Mouse (Mus musculus) T-helper 2 cell (primary cell): ENCODE data around the gene Nfu1.

Experiments
- in situ Hi-C: fragments of 300-600 bp; cut with MboI, MseI; formaldehyde crosslinking; loops from one replicate; pipeline ENCODE4 v1.15.1; 2025; ENCODE audit warnings: high pct_unique_total_duplicates

The Nfu1 gene

DNA sequence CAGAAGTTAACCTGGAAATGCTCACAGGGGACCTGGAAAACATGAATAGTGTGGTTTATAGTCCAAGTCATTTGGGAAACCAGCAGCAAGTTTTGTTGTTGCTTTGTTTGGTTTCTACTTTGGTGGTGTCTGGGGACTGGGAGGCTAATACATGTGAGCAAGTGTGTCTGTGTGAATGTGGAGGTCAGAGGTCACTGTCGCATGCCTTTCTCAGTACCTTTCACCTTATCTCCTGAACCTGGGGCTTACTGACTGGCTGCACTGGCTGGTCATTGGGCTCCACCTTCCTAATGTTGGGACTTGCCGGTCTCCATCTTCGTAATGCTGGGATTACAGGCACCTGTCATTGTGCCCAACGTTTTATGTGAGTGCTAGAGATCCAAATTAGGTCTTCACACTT is 61.6 kb downstream of the Nfu1 start:
- in situ Hi-C loops = no loop called here

GRCm38 (mm10) chr6:87072759-87073158 is 63.7 kb downstream of the Nfu1 start:
- in situ Hi-C loops = no loop called here

- in situ Hi-C loops = no loop called here
These were observed 66.2 kb downstream of the Nfu1 start for GRCm38 (mm10) chr6:87075092-87075685.
